Mouse (Mus musculus) ovary, postnatal 36 days (tissue): Measurements from ENCODE around the gene Skap1.
"Not testable (repeated sequence)": the region's sequence is repeated elsewhere in the genome, so short reads cannot be mapped to it uniquely, and the experiment has no call there.

Source experiments
- DNase-seq: peaks from one replicate; pipeline ENCODE4 v3.0.0; 2022; ENCODE audit warnings: low spot score, mixed read lengths

Gene Skap1

GRCm38 (mm10) chr11:96696168-96696727, 231.9 kb downstream of the Skap1 start:
- DNase-seq: no peak

DNA sequence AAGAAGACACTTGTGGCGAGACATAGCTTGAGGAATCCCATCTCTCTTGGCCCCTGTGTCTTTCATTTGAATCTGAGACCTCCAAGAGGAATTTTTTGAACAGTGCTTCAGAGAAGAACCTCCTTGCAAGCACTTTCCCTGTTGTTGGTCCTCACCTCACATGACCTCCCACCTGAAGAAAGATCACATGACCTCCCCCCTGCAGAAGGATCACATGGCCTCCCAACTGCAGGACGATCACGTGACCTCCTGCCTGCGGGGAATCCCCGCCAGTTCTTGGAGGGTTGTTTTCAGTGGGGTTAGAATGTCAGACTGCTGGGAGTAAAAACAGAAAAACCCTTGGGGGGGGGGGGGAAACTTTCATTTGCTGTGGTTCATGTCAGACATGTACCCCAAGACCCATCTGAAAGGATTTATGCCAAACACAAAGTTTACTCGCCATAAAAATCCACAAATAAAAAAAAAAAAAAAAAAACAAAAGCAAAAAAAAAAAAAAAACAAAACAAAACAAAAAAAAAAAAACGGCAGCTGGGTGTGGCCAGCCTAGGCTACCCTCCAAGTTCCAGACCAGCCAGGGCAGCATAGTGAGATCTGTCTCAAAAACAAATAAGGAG, 232.6 kb downstream of the Skap1 start:
- DNase-seq: no peak

- DNase-seq: no peak
These were observed 233.1 kb downstream of the Skap1 start for GRCm38 (mm10) chr11:96697467-96697866.

GRCm38 (mm10) chr11:96703813-96704212, 239.4 kb downstream of the Skap1 start:
- no peak for DNase-seq

GRCm38 (mm10) chr11:96711268-96711667, 246.9 kb downstream of the Skap1 start:
- no peak for DNase-seq

DNA sequence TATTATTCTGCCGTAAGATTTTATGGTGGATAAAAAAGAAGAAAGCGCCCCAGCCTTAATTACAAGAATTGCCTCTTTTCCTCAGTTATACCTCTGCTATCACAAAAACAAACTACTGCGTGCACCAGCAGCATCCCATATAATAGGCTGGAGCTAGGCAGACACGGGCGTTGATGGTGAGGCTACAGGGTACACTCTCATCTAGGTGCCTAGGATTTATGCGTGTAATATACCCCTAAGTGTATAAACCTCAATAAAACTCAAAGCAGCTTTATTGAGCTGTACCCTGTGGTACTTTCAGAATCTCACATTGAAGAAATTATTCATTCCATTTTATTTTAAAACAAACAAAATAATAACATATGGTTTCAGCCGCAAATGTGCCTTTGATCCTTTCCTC, 247.3 kb downstream of the Skap1 start:
- no peak for DNase-seq

DNA sequence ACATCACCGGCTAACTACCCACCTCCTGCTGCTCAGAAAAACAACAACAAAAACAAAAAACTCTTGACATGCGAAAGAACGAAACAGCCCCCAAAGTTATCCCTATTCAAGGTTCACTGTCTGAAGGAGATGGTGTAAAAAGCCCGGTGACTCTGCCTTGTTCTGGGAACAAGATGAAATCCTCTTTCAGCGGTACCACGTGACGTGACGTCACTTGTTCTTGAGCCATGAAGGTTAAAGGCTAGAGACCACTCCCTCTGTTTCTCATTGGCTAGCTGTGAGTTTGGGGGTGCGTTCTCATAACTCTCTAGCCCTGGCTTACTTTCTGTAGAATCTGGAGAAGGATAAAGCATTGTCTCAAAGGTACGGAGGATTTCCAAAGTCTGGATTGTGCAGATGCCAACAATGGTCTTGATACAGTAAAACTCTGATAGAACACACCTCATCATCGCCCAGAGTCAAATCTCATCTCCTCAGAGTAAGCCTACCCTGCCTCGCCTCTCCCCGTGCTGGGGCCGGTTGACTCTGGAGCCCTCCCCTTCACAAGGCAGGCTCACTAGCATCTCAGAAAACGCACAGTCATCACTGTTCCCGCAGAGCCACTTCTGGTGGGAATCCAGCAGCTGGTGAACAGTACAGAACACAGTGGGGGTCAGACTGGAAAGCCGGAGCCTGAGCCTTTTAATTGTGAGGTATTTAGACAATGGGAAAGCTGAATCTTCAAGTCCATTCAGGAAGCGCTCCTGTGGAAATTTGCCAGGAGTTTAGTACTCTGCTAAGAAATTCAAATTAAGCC, 249.0 kb downstream of the Skap1 start:
- no peak for DNase-seq

- no peak for DNase-seq
These were observed 249.6 kb downstream of the Skap1 start for GRCm38 (mm10) chr11:96714011-96714410.

DNA sequence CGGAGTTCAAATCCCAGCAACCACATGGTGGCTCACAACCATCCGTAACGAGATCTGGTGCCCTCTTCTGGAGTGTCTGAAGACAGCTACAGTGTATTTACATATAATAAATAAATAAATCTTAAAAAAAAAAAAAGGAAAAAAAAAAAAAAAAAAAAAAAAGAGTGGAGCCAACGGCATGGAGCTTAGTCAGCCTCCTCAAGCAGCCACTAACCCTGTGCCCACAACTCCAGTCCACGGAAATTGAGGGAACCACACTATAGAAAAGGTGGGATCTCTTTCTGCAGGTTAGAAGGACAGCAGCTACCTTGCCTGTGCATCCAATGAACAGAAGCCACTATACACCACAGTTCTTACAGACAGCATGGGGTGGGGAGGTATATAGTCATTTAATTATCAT, 250.8 kb downstream of the Skap1 start:
- not testable (repeated sequence) for DNase-seq

GRCm38 (mm10) chr11:96718609-96719008, 254.2 kb downstream of the Skap1 start:
- DNase-seq: no peak

DNA sequence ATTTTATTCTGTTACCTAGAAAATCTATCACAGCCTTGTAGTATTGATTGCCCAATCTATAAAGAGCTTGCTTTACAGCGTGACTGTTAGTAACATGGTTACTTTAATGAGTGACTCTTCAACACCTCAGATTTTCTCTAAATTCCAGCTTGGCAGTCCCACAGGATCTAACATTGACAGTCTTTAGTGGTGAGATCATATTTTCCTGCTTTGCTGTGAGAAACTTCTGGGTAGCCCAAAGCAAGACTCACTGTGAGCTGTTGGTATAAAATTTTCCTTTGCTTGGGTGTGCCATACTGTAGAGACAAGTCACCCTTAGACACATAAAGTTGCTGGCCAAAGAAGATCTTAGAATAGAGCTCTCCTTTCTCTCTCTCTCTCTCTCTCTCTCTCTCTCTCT, 261.4 kb downstream of the Skap1 start:
- no peak for DNase-seq

- DNase-seq: no peak
These were observed 264.2 kb downstream of the Skap1 start for GRCm38 (mm10) chr11:96728577-96728976.

GRCm38 (mm10) chr11:96729462-96729861, 265.1 kb downstream of the Skap1 start:
- DNase-seq: no peak

- no peak for DNase-seq
These were observed 265.9 kb downstream of the Skap1 start for GRCm38 (mm10) chr11:96730327-96730726.

GRCm38 (mm10) chr11:96732657-96733056, 268.3 kb downstream of the Skap1 start:
- DNase-seq: no peak

GRCm38 (mm10) chr11:96735908-96736307, 271.5 kb downstream of the Skap1 start:
- DNase-seq: peak; percentile 58

- DNase-seq: no peak
These were observed 272.0 kb downstream of the Skap1 start for GRCm38 (mm10) chr11:96736361-96736760.

GRCm38 (mm10) chr11:96737673-96738471, 273.5 kb downstream of the Skap1 start:
- DNase-seq: no peak

DNA sequence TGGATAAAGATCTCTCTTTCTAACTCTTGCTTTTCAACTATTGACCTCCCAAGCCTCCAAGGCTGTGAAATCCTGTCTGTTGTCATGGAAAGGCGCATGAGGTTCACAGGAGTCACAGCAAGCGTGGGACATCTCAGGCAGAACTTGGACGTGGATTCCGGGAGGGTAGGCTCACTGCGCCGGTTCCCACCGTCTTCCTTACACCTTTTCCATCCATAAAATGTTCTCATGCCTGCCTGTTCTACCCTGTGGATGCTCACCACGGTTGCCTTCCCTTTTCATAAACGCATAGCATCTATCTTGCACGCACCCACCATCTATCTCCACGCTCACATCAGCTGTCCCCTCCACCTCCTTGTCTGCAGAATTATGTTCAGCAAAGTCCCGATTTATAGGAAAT, 276.4 kb downstream of the Skap1 start:
- no peak for DNase-seq

GRCm38 (mm10) chr11:96741995-96742394, 277.6 kb downstream of the Skap1 start:
- no peak for DNase-seq

GRCm38 (mm10) chr11:96743000-96743399, 278.6 kb downstream of the Skap1 start:
- DNase-seq: no peak

DNA sequence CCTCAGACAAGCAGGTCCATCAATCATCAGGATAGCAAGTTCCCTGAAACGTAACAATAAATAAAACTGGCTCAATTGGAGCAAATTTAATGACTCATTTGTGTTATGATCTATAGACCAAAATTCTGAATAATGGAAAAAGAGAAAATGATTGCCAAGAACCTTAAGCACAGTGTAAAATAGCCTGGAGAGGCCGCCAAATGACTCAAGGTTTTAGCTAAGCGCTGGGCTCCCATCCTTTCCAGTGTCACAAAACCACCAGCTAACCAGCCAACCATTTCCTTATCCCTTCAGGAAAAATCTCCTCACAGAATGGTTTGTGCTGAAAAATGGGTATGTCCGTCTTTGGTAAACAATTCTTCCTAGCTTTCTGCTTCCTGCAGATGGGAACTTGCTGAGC, 279.5 kb downstream of the Skap1 start:
- DNase-seq: no peak

GRCm38 (mm10) chr11:96746648-96747047, 282.3 kb downstream of the Skap1 start:
- DNase-seq: no peak
